Mouse (Mus musculus): ENCODE results near the gene Stx4a.
A peak's percentile ranks its signal among the peaks of the same experiment; 100 is the strongest.
"Not testable (repeated sequence)": the region's sequence is repeated elsewhere in the genome, so short reads cannot be mapped to it uniquely, and the experiment has no call there.

Stx4a gene

DNA sequence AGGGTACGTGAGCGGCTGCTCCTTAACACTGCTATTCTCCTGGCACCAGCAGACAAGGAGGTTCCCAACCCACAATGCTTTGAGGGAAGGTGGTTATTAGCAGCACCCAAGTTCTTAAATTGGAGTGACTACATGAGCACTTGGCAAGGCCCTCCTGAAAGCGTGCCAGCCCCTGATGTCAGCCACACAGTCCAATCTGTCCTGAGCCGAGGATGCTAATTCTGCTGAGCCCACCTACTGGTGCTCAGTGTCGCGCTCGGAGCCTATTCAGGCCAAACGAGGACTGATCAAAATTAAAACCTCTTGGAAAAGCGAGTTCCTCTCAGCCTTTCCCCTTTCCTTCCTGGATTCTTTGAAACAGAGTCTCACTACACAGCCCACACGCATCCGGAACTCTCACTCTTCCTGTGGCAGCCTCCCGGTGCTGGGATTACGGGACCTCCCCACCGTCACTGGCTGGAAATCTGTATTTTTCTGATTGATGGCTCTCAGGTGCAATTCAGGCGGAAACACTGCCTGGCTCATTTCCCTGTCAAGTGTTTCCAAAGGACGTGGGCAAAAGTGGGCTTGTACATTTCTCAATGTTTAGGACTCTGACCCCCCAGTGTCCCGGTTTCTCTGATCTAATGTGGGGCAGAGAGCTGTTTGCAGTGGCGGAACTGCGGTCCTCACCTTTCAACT, 9.7 kb upstream of the Stx4a start:
- DNase-seq (ENCODE audit: low spot score): peak; percentile 56

DNA sequence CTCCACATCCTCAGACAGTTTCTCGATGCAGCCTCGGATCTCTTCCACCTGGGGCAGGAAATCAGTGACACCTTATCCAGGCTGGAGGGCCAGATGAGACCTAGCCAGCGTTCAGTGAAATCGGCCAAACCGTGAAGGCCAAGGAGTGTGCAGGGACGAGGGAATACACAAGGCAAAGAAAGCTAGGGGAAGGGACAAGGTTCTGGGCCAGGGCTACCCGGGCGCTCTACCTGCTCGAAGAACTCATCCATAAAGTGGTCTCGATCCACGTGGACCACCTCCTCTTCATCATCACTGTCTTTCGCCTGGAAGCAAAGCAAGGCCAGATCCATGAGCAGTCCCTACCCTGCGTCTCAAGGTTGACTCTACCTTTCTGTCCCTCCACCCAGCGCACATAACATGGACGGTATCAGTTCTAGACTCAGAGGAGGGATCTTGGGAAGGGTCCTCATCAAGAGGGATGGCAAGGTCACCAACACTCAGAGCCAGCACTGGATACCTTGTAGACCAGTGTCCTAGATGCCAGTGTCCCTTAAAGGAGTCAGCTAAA, 8.9 kb upstream of the Stx4a start:
- no peak for DNase-seq (ENCODE audit: low spot score)

DNA sequence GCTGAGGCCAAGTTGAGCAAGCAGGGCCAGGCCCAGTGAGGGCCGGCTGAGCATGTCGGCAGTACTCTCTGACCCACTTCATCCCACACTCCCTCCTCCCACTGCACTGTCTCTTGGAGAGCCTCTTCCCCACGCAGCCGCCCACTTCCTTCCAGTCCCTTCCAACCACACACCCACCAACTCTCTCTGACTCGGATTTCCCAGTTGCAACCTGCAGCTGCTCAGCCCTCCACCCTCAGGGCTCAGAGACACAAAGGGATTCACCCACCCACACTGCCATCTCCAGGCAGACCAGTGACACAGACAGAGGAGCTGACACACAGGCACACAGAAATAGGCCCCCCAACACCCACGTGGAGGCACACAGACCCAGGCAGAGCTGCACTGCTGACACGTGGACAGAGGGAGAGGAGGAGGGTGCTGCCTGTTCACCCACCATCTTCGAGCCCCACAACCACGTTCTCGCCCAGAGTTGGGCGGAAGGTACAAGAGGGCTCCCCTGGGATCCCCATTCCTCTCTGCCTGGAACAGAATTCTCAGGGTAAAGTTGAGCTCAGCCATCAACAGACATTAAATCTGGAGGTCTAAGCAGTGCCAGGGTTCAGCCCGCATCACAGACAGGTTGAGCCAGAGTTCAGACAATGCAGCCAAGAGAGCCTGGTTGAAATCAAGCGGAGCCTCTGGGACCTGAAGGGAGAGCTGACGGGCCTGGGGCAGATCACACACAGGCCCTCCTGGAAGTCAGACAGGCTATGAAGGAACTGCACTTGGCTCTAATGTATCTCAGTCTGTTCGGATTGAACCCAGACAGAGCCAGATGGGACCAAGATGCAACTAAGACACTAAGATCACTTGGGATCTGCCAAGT, 7.9 kb upstream of the Stx4a start:
- peak; percentile 45 for DNase-seq (ENCODE audit: low spot score)

DNA sequence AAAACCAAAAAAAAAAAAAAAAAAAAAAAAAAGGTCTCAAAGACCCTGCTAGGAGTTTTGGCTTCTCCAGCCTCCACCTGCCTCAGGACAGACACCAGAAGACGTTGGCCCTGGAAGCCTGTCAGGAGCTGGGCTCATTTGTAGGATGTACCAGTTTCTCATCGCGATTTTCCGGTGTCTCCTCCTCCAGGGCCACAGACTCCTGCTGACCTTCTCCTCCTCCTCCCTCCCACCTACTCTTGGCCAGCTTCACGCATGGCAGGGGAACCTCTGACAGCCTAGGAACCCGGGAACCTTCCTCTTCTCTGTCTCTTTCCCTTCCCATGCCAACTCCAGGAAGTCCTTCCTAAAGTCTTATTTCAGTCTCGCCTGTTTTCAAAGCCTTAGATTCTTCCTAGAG, 7.0 kb upstream of the Stx4a start:
- no peak for DNase-seq (ENCODE audit: low spot score)

DNA sequence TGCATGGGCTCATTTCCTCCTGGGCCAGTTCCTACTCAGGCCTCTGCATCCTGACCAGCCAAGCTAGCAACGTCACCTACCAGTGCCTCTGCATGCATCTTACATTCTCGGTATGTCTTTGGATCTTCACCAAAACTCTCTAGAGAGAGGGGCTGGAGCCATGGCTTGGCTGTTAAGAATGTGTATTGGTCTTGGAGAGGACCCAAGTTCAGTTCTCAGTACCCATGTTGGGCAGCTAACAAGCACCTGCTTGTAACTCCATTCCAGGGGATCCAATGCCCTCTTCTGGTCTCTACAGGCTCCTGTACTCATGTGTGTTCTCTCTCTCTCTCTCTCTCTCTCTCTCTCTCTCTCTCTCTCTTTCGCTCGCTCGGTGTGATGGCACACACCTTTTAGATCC, 6.3 kb upstream of the Stx4a start:
- DNase-seq (ENCODE audit: low spot score): no peak

DNA sequence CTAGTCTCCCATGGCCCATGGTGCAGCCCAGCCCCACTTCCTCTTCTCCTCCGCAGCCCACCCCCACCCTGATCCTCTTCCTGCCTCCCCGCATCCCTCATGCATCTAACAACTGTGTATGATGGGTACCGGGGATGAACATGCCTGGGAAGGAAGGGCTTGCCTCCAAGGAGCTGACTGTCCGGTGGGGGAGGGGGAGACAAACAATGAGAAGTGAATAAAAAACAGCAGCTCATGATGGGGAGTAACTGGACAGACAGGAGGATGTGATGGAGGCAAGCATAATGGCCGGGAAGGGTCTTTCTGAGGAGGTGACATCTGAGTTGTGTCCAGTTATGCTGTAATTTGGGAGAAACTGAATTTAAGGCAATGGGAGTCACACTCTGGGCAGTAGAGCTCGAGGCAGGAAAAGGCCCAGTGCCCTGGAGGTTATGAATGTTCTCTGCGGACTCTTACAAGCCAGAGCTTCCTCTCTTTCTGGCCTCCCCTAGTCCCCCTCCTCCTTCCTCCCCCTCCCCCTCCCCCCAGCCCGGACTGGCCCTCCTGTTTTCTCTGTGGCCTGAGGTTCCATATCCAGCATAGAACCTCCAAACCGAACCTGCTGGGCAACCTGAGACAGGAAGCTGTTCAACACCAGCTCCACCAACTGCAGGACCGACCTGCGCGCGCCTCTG, 3.1 kb upstream of the Stx4a start:
- DNase-seq (ENCODE audit: low spot score): no peak

DNA sequence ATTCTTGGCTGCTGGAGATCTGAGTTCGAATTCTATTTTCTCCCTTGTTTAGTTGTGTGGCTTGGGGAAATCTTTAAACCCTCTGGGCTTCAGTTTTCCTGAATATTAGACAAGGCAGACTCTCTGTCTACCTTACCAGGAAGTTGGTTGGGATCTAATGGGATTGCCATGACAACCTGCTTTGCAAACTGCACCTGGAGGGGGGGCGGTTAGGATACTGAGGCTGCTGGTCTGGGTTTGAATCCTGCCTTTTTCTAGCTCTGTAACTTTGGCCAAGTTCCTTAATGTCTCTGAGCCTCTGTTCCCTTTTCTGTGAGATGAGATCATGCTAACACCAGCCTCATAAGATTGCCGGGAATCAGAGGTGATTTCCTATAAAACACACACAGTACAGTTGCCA, 1.6 kb upstream of the Stx4a start:
- DNase-seq (ENCODE audit: low spot score): no peak

DNA sequence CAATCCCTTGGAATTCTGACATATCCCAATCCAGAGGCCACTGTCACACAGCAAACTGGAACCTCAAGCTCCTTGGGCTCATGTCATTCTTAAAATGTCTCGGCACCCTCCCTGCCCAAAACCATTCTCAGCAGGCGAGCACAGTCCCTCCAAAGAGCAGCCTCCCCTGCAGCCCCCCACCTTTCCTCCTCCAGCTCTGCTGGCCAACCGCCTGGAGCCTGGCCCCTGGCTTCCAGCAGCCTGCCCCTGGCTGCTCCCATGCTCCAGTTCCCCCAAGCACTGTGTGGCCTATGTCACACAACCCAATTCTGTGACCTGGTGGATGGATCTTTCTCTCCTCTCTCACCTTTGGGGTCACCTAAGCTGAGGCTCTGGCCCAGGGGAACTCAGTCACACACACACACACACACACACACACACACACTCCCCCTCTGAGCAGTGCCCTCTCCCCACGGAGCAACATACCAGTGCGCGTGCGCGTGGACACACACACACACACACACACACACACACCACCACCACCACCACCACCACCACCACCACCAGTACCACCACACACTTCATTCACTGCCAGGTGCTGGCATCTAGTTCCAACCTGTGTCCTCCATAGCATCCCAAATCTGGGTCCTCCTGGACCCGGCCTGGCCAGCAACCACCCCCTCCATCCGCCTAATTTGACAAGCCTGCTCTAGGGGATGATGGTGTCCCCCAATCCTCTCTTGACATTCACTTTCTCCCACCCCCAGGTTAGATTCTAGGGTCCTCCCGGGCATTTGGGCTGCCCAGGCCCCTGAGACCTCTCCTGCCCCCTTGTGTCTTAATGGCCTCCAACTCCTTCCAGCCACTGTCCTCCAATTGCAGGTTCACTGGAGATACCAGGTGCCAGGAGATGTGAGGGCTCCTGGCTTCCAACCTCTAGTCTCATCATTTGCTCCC, 590 bp upstream of the Stx4a start:
- no peak for DNase-seq (ENCODE audit: low spot score)

DNA sequence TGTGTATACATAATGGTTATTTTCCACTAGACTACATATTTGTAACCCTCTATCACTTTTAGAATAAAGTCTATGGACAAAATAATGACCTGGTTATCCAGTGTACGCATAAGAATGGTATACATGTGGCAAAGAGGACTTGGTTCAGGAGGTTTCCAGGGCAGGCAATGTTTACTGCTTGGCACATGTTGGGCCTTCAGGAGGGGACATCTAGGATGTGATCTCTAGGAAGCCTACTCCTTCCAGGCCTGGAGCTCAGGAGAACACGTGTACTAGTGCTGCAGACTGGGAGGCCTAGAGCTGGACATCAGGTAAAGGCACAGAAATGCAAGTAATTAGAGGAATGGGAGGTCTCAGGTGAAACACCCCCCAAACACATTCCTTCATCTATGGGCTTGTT, 11.5 kb downstream of the Stx4a start:
- no peak for DNase-seq (ENCODE audit: low spot score)

DNA sequence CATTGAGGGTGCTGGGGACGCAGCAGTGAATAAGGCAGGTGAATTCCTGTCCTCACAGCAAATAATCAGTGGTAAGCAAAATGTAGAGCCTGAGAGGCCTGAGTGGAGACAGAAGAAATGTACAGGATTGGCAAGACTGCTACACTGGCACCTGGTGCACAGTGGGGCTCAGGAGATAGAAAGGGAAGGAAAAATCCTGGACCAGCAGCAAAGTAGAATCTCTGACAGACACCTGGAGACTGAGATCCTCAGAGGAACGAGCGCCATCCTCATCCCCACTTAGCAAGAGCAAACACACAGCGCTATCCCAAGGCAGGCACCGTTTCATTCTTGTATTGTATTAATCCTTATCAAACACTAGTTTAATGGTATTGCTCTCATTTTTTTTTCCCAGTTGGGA, 13.4 kb downstream of the Stx4a start:
- no peak for DNase-seq (ENCODE audit: low spot score)

DNA sequence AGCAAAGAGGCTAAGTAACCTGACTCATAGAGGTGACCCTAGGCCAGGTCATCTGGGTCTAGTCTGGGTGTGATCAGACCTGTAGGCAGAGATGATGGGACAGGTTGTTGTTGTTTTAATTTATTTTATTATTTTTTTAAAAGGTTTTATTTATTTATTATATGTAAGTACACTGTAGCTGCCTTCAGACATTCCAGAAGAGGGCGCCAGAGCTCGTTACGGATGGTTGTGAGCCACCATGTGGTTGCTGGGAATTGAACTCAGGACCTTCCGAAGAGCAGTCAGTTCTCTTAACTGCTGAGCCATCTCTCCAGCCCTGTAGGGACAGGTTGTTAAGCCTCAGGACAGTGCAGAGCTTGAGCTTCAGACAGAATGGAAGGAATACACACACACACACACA, 13.8 kb downstream of the Stx4a start:
- DNase-seq (ENCODE audit: low spot score): not testable (repeated sequence)

DNA sequence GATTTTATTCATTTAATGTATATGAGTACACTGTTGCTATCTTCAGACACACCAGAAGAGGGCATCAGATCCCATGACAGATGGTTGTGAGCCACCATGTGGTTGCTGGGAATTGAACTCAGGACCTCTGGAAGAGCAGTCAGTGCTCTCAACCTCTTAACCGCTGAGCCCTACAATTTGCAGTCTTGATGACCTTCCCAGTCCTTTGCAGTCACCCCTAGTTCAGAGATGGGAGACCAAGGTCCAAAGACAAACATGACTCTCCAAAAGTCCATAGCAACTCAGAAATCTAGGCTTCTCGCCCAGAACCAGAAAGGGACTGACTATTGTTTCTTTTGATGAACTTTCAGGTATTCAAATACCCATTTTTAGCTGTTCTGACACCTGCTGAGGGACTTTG, 15.9 kb downstream of the Stx4a start:
- DNase-seq (ENCODE audit: low spot score): not testable (repeated sequence)

DNA sequence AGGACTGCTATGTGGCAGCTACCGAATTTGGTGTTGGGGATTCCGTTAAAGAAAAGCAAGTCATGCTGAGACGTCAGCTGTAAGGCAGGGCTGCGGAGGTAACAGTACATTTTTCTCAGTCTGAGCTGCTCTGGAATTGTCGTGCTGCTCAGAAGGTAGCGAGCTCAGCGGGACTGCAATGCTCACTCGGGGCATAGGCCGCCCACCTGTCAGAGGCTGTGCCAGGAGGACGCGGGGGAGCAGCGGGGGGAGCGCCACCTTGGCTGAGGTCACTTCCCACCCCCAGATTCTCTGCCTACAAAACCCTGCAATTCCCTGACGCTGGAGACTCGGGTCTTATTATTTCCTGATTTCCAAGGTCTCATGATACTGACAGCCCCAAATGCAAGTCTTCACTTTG, 16.8 kb downstream of the Stx4a start:
- peak; percentile 59 for DNase-seq (ENCODE audit: low spot score)

DNA sequence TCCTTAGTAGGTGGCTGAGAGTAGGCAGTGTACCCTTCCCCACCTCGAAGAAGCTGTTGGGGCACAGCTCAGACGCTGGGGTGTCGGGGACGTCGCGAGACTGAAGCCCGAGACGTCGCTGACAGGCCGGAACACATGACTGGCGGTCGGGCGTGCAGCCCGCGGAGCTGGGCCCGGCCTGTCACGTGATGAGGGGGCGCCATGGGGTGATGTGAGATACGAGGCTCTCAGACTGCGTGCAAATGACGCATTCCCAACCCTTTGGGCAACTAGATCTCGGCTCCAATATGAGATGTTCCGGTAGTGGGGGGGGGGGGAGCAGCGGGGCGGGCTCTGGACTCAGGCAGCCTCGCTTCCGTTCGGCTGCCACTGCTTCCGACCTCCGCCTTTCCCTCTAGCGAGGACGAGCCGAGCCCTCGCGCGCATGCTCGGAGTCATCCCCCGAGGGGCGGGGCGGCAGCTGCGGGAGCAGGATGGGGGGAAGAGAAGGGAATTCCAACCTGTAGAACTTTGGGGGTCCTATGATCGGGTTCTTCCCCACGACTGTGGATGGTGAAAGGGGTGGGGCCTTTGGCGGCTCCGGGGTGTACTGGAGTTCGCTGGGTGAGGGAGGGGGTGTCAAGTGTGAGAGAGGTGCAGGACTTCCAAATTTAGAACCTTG, 17.4 kb downstream of the Stx4a start:
- DNase-seq (ENCODE audit: low spot score): peak; percentile 92

DNA sequence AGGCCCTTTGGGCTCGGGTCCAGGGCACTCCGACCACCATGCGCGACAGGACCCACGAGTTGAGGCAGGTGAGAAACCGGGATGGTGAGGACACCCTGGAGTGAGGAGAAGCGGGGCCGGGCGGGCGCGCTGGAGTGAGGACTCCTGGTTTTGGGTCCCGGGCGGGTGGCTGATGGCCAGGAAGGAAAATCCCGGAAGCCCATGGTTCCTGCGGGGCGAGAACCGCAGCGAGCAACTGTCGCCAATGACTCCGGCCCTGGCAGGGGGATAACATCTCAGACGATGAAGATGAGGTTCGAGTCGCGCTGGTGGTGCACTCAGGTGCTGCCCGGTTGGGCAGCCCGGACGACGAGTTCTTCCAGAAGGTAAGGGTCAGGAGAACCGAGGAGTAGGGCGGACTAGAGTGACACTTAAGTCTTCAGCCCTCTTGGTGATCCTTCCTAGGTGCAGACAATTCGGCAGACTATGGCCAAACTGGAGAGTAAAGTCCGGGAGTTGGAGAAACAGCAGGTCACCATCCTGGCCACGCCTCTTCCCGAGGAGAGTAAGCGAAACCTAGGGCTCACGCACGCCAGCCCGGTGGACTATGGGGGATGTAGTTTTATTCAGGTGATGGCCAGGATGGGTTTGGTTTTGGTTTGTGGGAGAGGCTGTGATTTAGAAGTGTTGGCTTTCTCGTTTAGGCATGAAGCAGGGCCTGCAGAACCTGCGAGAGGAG, 18.1 kb downstream of the Stx4a start:
- peak; percentile 75 for DNase-seq (ENCODE audit: low spot score)

DNA sequence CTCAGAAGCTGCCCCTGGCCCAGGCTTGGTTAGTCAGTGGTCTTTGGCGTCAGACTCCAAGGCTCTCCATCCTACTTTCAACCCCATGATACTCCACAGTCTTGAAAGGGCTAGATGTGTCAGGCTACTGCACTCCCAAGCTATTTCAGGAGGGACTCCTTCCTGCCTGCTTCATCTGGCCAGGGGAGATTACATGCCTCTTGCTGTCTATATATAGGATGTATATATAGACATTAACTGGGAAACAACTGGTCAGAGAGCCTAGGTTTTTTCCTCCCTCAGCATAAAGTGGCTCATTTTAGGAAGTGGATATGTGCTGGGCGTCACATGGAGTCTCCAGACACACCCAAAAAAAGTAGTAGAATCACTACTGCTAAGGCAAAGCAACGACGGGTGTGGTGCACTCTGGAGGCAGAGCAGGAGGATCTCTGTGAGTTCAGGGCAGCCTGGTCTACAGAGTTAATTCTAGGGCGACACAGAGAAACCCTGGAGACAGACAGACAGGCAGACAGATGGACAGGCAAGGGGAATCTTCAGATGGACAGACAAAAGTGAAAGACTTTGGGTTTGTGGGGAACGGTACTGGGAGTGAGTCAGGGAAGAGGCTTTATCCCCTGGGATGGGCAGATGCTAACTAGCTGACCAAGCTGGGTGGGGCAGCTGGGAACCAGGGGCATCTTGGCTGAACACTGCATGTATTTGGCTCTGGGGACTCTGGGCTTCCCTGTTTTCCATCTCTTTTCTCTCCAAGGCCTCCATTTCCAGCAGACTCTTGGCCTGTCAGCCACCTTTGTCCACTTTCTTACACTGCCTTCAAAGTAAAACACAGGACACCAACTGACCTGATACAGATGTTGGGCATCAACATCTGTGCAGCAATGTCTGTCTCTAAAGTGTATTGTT, 26.1 kb downstream of the Stx4a start:
- no peak for DNase-seq (ENCODE audit: low spot score)

DNA sequence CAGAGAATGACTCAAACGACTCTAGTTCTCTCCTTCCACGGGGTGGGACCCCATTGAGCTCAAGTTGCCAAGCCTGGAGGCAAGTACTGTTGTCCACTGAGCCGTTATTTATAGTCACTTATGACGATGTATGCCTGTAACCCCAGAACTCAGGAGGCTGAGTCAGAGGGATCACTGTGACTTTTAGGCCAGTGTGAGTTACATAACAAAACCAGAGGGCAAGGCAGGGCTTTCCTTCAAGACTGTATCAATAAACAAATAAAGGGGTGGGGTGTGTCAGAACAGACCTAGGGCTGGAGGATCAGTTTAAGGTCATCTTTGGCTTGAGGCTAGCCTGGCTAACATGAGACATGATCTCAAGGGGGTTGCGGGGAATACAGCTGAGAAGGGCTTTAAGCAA, 26.8 kb downstream of the Stx4a start:
- no peak for DNase-seq (ENCODE audit: low spot score)

DNA sequence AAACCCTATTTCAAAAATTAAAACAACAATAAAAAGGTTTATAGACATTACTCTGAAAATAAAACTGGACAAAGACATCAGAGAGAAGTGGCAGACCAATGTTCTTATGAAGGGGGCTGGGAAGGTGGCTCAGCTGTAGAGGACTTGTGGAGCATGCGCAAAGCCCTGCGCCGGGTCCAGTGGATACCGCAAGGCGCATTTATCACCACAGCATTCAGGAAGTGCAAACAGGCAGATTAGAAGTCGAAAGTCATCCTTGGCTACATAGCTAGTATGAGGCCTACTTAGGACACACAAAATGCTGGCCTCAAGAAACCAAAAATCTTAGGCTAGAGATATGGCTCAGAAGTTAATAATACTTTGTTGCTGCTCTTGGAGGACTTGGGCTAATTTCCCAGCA, 34.2 kb downstream of the Stx4a start:
- DNase-seq (ENCODE audit: low spot score): no peak

DNA sequence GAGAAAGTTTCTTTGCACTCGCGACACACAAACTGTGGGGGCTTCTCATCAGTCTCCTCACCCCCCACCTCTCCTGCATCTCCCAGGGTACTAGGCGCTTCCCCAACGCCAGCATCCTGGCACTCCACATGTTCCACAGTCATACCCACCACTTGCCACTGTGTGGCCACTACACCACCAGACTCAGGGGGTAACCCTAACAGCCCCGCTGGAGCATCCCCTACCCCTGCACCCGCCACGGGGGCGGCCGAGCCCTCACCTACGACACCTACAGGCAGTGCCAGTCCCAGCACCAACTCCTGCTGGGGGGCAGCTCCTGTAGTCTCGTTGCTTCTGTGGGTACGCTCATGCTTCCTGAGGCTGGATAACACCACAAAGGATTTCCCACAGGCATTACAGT, 42.3 kb downstream of the Stx4a start:
- no peak for DNase-seq (ENCODE audit: low spot score)

All from ovary, postnatal 36 days (tissue).